Mouse (Mus musculus) neural tube, embryonic 14.5 days (tissue): ENCODE data around the gene Klf1. TPM values are rescaled to one million over a fixed set of nuclear protein-coding genes. Genes with fewer than 3 reads are reported as not detected.
A peak's percentile ranks its signal among the peaks of the same experiment; 100 is the strongest.

Experiments used
- ATAC-seq: fragments of 200-750 bp; cut with Nextera tagmentation; 2 replicates; pipeline ENCODE4 v1.8.0; 2017; ENCODE audit warnings: low read depth, mild to moderate bottlenecking, moderate TSS enrichment, moderate library complexity
- H3K27ac ChIP-seq: fragments of 300-500 bp; sonication (generic); 2 replicates; pipeline ENCODE4 v1.5.1; 2014; ENCODE audit warnings: low read depth, mild to moderate bottlenecking, control low read depth, low read length, moderate library complexity, mixed read lengths
- H3K27me3 ChIP-seq: fragments of 300-500 bp; sonication (generic); 2 replicates; pipeline ENCODE4 v1.6.1; 2014; ENCODE audit warnings: low read length; ENCODE audit not compliant: control insufficient read depth, insufficient read depth
- H3K36me3 ChIP-seq: fragments of 300-500 bp; sonication (generic); 2 replicates; pipeline ENCODE4 v1.6.1; 2014; ENCODE audit warnings: low read length, mixed read lengths; ENCODE audit not compliant: control insufficient read depth, insufficient read depth
- H3K4me1 ChIP-seq: fragments of 300-500 bp; sonication (generic); 2 replicates; pipeline ENCODE4 v1.6.1; 2014; ENCODE audit warnings: low read length; ENCODE audit not compliant: control insufficient read depth, insufficient read depth
- H3K4me2 ChIP-seq: fragments of 300-500 bp; sonication (generic); 2 replicates; pipeline ENCODE4 v1.6.1; 2014; ENCODE audit warnings: mild to moderate bottlenecking, low read depth, low read length, control low read depth
- H3K4me3 ChIP-seq: fragments of 300-500 bp; sonication (generic); 2 replicates; pipeline ENCODE4 v1.5.1; 2014; ENCODE audit warnings: low read depth, low read length, control low read depth, mixed read lengths
- H3K9ac ChIP-seq: fragments of 300-500 bp; sonication (generic); replicated peaks from 2 replicates; pipeline ENCODE4 v1.6.1; 2014; ENCODE audit warnings: low read depth, mild to moderate bottlenecking, control low read depth, low read length, mixed read lengths
- H3K9me3 ChIP-seq: fragments of 300-500 bp; sonication (generic); 2 replicates; pipeline ENCODE4 v1.6.1; 2016; ENCODE audit warnings: low read length; ENCODE audit not compliant: control insufficient read depth
- WGBS: fragments of 180-500 bp; shearing (Covaris S2); extraction: QIAGEN DNeasy Blood & Tissue Kit; methylation state at CpG from one replicate; pipeline ENCODE4 v1.1.7; 2014; 5-methylcytosine and 5-hydroxymethylcytosine counted together
- polyA plus RNA-seq: library from polyadenylated mRNA; unstranded; fragments of >200 nt; fragmentation: Nextera tagmentation; extraction: Ambion mirVana; gene quantifications from 2 replicates; pipeline ENCODE4 v1.2.1, GENCODE M21; 2014

Gene Klf1
- polyA plus RNA-seq, 1 experiment from 2014 or later = 0.44 TPM

- Histone ChIP-seq H3K9ac (no peak overlapping the region), H3K4me2 (no peak overlapping the region), H3K36me3 (no peaks in the 10 kb centered on the region), H3K27ac (no peak overlapping the region), H3K27me3 (no peaks in the 10 kb centered on the region), H3K9me3 (no peaks in the 10 kb centered on the region), H3K4me3 (no peak overlapping the region), H3K4me1 (no peaks in the 10 kb centered on the region)
- 79% methylated on average over 1 of the region's 1 CpGs for WGBS
- ATAC-seq = no peak
Observed at GRCm38 (mm10) chr8:84878915-84879314, 22.8 kb upstream of the Klf1 start.

- Histone ChIP-seq H3K4me2 (no peak overlapping the region), H3K4me1 (no peaks in the 10 kb centered on the region), H3K4me3 (no peak overlapping the region), H3K36me3 (peaks cover 18% of the 10 kb centered on the region), H3K27ac (no peak overlapping the region), H3K27me3 (no peaks in the 10 kb centered on the region), H3K9me3 (no peaks in the 10 kb centered on the region), H3K9ac (no peak overlapping the region)
- no peak for ATAC-seq
- 86% methylated on average over 4 of the region's 4 CpGs for WGBS
Observed at GRCm38 (mm10) chr8:84884728-84885127, 17.0 kb upstream of the Klf1 start.

GRCm38 (mm10) chr8:84888280-84888679 lies 13.4 kb upstream of the Klf1 start:
- Histone ChIP-seq H3K36me3 (peaks cover 25% of the 10 kb centered on the region), H3K27ac (no peak overlapping the region), H3K4me3 (no peak overlapping the region), H3K4me2 (no peak overlapping the region), H3K9ac (no peak overlapping the region), H3K9me3 (no peaks in the 10 kb centered on the region), H3K4me1 (peaks cover 6% of the 10 kb centered on the region), H3K27me3 (no peaks in the 10 kb centered on the region)
- WGBS = 86% methylated on average over 3 of the region's 3 CpGs
- ATAC-seq = no peak

- WGBS = 100% methylated on average over 1 of the region's 1 CpGs
Observed at GRCm38 (mm10) chr8:84889141-84889540, 12.6 kb upstream of the Klf1 start.

GRCm38 (mm10) chr8:84892993-84893708 lies 8.6 kb upstream of the Klf1 start:
- no peak overlapping the region for H3K27ac ChIP-seq

More at GRCm38 (mm10) chr8:84889141-84889540, 12.6 kb upstream of the Klf1 start:
- Histone ChIP-seq H3K27ac (no peak overlapping the region), H3K4me3 (no peak overlapping the region), H3K9ac (no peak overlapping the region), H3K9me3 (no peaks in the 10 kb centered on the region), H3K4me2 (no peak overlapping the region), H3K36me3 (peaks cover 25% of the 10 kb centered on the region), H3K27me3 (no peaks in the 10 kb centered on the region), H3K4me1 (peaks cover 9% of the 10 kb centered on the region)
- no peak for ATAC-seq

GRCm38 (mm10) chr8:84893709-84894134 lies 8.0 kb upstream of the Klf1 start, which contains the start of gene Gcdh:
Gene Gcdh, minus strand, starts transcription at chr8:84893921.
- ATAC-seq = peak; percentile 99
- Histone ChIP-seq H3K4me2 (peak within 1 kb of the TSS; percentile 75), H3K9me3 (no peaks in the 10 kb centered on the region), H3K27me3 (no peaks in the 10 kb centered on the region), H3K4me3 (peak within 1 kb of the TSS; percentile 61), H3K9ac (peak within 1 kb of the TSS; percentile 63), H3K36me3 (peaks cover 7% of the 10 kb centered on the region), H3K4me1 (peaks cover 10% of the 10 kb centered on the region), H3K27ac (no peak within 1 kb of the TSS)
- 0% methylated on average over 11 of the region's 11 CpGs for WGBS

More at GRCm38 (mm10) chr8:84892993-84893708, 8.6 kb upstream of the Klf1 start:
- peaks cover 10% of the 10 kb centered on the region for H3K4me1 ChIP-seq
- H3K36me3 ChIP-seq = peaks cover 9% of the 10 kb centered on the region
- WGBS = 12% methylated on average over 31 of the region's 31 CpGs
- H3K4me2 ChIP-seq = peak overlapping the region; percentile 75
- no peaks in the 10 kb centered on the region for H3K27me3 ChIP-seq
- peak overlapping the region; percentile 63 for H3K9ac ChIP-seq
- H3K4me3 ChIP-seq = peak overlapping the region; percentile 61
- ATAC-seq = peak; percentile 50
- no peaks in the 10 kb centered on the region for H3K9me3 ChIP-seq

- 89% methylated on average over 5 of the region's 5 CpGs for WGBS
- H3K9me3 ChIP-seq = no peaks in the 10 kb centered on the region
- H3K27me3 ChIP-seq = no peaks in the 10 kb centered on the region
- ATAC-seq = no peak
- H3K36me3 ChIP-seq = peaks cover 2% of the 10 kb centered on the region; the same call in 1 of the 2 replicates
- peaks cover 10% of the 10 kb centered on the region for H3K4me1 ChIP-seq
- H3K9ac ChIP-seq = no peak overlapping the region
- H3K4me2 ChIP-seq = no peak overlapping the region
- no peak overlapping the region for H3K27ac ChIP-seq
- H3K4me3 ChIP-seq = no peak overlapping the region
Observed at GRCm38 (mm10) chr8:84895963-84896362, 5.8 kb upstream of the Klf1 start.

GRCm38 (mm10) chr8:84901071-84901470 lies 657 bp upstream of the Klf1 start:
- Histone ChIP-seq H3K36me3 (no peaks in the 10 kb centered on the region), H3K4me2 (no peak overlapping the region), H3K4me3 (no peak overlapping the region), H3K27ac (no peak overlapping the region), H3K9me3 (no peaks in the 10 kb centered on the region), H3K9ac (no peak overlapping the region), H3K27me3 (no peaks in the 10 kb centered on the region), H3K4me1 (peaks cover 6% of the 10 kb centered on the region; the same call in 1 of the 2 replicates)
- no peak for ATAC-seq
- WGBS = 59% methylated on average over 4 of the region's 4 CpGs

GRCm38 (mm10) chr8:84902367-84902919 lies 715 bp downstream of the Klf1 start:
- no peak for ATAC-seq
- Histone ChIP-seq H3K4me3 (peak overlapping the region; percentile 38), H3K27ac (no peak overlapping the region)

More at GRCm38 (mm10) chr8:84902367-84902919, 715 bp downstream of the Klf1 start:
- peak overlapping the region; percentile 86 for H3K4me2 ChIP-seq
- no peaks in the 10 kb centered on the region for H3K36me3 ChIP-seq
- H3K4me1 ChIP-seq = peaks cover 6% of the 10 kb centered on the region; the same call in 1 of the 2 replicates
- 2% methylated on average over 24 of the region's 24 CpGs for WGBS
- no peaks in the 10 kb centered on the region for H3K9me3 ChIP-seq
- peak overlapping the region; percentile 51; the same call in 1 of the 2 replicates for H3K9ac ChIP-seq
- H3K27me3 ChIP-seq = no peaks in the 10 kb centered on the region
